Mouse (Mus musculus): ENCODE measurements around the gene Cers1.

Gene Cers1

DNA sequence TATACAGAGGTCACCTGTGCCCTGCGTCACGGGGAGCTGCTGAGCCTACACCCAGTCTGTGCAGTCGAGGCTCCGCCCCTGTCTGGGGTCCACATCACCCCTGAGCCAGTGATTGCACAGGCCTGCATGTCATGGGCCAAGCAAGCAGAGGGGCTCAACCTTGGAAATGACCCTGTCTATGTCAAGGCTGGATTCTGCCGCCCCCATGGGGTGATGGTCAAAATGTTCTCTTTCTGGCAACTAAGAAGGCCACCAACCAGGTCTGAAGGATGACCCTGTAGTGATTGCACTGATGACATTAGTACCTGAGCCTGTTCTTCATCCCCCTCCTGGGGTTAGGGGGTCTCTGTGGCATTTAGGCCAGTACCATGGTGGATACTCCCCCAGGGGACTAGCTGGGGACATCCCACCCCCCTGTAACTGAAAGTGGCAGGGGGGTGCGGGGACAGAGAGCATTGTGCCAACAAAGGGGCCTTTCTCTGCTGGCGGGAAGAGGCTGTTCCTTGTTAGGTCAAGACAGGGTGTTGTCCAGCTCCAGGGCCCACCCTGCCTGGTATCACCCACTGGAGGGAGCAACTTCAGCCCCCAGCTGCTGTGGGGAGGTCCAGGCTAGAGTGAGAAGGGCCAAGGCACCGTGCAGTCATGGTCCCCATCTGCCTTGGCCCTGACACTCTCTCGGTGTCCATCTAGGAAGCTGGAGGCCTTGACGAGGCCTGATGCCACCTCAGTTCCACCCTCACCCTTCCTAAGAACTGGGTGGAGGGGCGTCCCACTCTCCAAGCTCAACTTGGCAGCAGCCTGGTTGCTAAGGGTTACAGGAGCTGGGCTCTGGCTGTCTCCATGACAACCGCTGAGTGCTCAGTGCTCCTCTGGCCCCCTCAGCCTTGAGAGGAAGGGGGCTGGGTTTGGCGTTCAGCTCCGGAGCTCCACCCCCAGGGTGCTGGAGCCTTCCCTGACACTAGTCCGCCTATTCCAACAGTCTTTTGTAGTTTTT, 1.2 kb downstream of the Cers1 start:
- peak; percentile 93 for DNase-seq (ENCODE audit: low spot score)

DNA sequence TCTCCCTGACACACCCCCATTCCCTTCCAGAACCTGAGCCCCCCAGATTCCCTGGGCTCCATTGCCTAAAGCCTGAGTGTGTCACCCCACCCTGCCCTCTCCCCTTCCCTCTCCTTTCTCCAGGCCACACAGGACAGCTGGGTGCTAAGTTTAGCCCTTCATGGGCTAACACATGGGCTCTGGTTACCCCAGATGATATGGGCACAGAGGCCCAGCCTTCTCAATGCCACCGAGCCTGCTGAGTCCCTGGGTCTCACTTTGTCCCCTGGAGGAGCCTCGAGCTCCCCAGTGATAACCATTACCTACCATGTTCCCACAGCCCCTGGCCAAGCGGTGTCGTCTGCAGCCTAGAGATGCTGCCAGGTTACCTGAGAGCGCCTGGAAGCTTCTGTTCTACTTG, 2.3 kb downstream of the Cers1 start:
- no peak for DNase-seq (ENCODE audit: low spot score)

DNA sequence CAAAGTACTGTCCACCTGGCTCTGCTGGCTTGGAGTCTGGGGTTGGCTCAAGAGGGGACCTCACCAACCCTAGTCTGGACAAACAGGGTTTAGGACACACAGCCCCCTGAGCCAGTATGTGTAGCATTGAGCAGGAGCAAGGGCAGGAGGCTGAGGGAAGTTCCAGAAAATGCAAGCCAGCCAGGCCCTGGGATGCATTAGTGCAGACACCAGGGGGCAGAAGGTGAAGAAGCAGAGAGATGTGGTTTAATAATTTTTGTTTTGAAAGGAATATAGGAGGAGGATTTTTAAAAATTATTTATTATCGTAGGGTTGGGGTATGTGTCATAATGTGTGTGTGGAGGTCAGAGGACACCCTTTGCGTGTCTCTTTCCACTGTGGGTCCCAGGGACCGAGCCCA, 8.1 kb downstream of the Cers1 start:
- DNase-seq (ENCODE audit: low spot score), result no peak

DNA sequence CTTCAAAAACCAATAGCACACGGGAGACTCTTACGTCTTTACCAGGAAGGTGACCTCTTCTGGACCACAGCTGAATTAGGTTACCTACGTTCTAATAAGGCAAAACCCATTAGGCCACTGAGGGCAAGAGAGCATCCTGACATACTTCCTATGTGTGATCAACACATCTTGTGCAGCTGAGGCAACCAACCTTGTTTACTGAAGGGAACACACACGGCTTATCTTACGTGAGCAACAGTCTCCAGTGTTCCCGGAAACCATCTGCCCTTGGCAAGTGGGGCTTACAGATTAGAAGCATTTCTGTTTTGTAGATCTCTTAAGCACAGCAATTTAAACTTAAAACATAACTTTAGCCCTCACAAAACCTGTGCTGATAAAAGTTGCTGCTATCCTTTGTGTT, 11.9 kb downstream of the Cers1 start:
- DNase-seq (ENCODE audit: low spot score), result no peak

DNA sequence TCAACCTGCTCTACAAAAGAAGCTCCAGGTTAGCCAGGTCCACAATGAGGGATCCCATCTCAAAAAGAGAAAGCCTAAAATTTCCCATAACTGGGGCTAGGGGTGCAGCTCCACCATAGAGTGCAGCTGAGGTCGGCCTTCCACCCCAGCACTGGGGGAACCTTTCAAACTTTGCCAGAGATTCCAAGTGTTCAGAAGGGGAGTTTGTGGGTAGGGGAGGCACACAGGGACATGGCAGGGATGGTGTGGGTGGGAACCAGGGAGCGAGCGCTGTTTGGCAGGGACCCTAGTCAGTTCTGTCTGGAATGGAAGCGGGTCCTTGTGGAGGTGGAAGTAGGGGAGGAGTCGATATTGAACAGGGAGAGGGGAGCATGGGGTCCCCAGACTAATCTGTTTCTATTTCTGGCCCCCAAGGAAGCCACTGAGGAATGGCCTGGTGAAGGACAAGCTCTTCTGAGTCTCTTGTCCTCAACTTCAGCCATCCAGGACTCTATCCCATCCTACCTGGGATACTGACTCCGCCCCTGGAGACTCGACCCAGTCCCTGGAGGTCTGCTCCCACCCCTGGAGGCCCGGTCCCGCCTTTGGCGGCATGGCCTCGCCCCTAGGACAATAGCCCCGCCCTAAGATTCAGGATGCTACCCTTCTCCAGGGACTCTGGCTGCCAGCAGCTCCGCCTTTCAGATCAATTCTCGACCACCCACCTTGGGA, 13.7 kb downstream of the Cers1 start, which contains the start of gene Gdf1:
Gene Gdf1, plus strand, starts transcription at position 694 of the 711 bp plus-strand sequence.
- DNase-seq (ENCODE audit: low spot score), result peak; percentile 60

DNA sequence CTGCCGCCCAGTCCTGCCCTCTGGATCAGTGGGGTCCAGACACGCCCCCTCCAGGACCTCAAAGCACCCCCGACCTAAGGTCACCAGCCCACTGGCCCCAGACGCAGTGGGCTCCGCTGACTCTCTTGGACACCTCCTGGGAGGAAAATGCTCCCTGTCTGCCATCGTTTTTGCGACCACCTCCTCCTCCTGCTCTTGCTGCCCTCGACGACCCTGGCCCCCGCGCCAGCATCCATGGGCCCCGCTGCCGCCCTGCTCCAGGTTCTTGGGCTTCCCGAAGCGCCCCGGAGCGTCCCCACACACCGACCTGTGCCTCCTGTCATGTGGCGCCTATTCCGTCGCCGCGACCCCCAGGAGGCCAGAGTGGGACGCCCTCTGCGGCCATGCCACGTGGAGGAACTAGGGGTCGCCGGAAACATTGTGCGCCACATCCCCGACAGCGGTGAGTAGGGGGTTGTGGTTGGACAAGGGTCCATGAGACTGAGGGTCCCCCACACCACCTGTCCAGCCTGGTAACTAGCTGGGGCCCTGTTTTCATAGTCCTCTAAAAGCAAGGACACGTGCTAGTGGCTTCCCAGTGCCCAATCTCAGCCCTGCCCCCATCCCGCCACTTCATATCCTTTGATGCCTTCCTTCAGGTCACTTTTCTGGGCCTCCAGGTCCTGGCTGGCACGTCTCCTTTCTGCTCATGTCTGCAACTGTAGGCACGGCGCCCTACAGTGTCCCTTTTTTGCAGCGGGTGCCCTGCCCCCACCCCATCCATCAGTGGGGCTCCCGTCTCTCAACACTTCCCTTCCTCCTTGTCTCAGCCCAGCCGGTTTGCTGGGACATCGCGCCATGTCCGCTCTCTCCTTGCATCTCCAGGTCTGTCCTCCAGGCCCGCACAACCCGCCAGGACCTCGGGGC, 14.5 kb downstream of the Cers1 start:
- DNase-seq (ENCODE audit: low spot score), result peak; percentile 55

DNA sequence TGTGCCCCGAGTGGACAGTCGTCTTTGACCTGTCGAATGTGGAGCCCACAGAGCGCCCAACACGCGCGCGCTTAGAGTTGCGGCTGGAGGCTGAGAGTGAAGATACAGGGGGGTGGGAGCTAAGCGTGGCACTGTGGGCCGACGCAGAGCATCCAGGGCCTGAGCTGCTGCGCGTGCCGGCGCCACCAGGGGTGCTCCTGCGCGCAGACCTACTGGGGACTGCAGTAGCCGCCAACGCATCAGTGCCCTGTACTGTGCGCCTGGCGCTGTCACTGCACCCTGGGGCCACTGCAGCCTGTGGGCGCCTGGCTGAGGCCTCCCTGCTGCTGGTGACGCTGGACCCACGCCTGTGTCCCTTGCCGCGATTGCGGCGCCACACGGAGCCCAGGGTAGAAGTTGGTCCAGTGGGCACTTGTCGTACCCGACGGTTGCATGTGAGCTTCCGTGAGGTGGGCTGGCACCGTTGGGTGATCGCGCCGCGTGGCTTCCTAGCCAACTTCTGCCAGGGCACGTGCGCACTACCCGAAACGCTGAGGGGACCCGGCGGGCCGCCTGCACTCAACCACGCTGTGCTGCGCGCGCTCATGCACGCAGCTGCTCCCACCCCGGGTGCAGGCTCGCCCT, 15.3 kb downstream of the Cers1 start:
- DNase-seq (ENCODE audit: low spot score), result peak; percentile 80

DNA sequence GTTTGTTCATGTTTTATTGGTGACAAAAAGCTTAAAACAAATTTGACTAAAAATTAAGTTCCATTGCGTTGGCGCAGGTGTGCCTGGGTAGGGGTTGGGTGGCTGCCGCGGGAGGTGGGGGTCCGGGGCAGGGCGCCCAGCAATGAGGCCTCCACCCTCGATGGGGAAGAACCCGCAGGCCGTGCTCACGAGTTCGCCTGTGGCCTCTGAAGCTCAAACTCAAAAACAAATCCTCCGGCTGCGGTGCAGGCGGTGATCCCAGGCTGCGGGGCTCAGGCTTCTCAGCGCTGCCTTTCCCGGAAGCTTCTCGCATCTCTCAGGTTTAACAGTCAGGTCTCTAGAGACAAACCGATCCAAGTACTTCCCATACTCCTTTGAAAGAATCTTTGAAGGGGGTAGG, 16.0 kb downstream of the Cers1 start:
- DNase-seq (ENCODE audit: low spot score), result no peak

DNA sequence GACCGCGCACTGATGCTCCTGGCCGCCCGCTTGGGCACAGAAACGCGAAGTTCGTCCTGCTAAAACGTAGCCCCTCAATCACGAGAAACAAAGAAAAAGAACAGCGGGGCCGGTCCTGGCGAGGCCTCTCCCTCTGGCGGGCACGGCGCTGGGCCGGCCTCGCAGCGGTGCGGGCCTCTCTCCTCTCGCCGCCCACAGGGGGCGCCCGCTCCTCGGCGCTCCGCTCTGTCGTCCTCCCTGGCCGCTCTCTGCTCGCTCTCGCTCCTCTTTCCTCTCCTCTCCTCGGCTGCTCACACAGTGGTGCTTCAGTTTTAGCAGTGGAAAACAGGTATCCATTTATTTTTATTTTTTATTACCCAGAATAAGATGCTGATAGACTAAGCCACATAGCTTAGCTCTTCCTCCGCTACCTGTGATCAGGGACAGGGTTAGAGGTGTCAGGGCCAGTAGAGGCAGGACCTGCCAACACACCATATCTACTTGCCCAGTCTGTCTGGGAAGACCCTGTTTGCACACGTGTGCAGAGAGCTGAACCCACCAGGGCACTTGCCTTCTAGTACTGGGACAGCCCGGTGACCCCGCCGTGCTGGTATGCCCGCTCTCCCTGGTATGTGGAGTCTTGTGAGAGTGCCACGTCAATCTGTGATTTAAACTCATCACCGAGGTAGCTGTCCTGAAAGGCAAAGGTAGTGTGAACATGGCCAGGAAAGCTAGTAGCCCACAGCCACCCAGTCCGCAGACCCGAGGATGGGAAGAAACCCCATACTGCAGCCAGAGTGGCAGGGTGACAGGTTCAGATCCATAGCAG, 16.7 kb downstream of the Cers1 start:
- DNase-seq (ENCODE audit: low spot score), result peak; percentile 85

DNA sequence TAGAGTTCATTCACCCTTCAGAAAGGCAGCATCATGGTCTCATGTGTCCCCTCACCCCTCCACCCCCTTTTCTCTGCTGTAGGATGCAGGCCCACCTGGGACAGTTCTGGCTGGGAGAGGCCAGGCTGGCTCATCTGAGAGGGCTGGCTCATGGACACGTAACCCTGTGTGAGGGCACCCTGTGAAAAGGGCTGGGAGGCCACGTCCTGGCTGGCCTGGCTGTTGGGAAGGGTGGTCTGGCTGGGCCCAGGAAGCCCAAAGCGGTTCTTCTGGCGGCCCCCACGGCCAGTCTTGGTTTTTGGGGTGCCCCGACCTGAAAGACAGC, 17.3 kb downstream of the Cers1 start:
- DNase-seq (ENCODE audit: low spot score), result no peak

DNA sequence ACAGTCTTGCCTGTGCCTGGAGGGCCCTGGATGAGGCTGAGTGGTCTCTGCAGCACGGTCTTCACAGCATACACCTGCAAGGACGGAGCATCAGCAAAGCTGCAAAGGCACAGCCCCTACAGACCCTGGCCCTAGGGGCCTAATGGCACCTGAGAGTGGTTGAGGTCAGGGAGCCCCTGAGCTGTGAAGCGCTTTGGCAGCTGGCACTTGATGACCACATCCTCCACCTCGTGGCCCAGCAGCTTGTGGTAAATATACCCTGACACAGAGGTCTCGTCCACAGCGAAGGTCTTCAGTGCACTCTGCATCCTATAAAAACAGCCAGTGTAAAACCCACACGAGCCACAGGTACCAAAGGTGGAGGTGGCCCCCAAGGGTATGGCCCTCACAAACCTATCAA, 23.4 kb downstream of the Cers1 start:
- DNase-seq (ENCODE audit: low spot score), result no peak

DNA sequence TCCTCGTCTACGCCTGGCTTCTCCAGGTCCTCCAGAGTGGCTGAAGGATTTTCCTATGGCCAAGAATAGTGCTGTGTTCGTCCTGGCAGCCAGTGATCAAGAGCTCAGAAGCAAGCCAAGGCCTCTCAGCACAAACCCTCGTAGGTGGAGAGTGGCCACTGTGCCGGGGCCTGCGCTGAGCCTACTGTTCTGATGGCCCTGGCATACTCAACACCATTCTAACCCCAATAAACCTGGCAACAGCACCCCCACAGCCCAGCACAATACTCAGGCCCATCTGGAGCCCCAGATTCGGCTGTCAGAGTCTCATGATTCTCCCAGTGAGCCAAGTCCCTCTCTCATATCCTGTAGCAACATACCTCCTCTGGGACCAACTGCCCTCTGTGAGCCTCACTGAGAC, 25.1 kb downstream of the Cers1 start:
- no peak for DNase-seq (ENCODE audit: low spot score)

DNA sequence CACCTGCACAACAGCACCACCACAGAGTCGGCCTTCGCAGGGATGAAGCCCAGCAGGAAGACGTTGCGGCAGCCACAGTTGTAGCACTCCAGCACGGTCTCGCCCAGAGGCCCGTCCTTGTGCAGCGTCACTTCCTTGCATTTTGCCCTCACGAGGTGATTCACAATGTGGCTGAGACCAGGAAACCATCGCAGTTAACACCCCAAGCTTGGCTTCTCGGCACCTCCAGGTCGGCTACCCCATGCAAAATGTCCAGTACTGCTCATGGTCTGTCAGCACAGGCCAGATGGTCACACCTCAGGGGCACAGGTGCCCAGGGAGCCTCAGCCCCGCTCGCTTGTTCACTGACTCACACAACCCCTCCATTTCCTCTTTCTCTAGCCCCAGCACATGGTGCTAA, 26.4 kb downstream of the Cers1 start:
- DNase-seq (ENCODE audit: low spot score), result no peak

DNA sequence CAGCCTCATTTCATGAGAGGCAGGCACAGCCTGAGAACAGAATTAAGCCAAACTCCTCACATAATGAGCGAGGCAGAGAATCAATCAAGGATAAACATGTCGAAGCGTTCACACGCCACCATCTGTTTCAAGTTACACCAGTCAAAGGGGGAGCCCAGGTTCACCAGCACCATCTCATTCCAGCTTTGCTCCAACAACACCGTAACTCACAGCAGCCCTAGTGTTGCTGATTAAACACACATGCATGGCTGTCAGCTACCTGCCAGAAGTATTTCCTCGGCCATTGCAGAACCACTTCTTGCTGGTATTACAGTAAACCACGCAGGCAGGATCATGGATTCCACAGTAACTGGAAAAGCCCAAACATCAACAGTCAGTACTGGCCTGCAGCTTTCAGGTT, 27.5 kb downstream of the Cers1 start:
- peak; percentile 49 for DNase-seq (ENCODE audit: low spot score)

DNA sequence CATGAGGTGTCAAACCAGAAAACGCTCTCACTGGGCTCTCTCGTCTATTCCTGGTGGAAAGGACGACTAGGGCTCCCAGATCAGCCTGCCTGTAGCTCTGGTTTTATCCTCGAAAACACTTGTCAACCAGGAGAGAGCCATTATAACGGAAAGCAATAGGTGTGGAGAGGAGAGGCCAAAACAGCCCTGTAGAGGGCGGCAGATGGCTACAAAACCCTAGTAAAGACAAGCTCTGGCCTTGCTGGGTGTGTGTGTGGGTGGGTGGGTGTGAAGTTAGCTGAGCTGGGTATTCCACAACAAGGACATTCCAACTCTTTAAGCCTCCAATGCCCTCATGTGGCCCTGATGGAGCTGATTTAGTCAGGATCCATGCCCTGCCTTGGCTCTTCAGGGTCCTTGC, 28.1 kb downstream of the Cers1 start:
- DNase-seq (ENCODE audit: low spot score), result peak; percentile 64

DNA sequence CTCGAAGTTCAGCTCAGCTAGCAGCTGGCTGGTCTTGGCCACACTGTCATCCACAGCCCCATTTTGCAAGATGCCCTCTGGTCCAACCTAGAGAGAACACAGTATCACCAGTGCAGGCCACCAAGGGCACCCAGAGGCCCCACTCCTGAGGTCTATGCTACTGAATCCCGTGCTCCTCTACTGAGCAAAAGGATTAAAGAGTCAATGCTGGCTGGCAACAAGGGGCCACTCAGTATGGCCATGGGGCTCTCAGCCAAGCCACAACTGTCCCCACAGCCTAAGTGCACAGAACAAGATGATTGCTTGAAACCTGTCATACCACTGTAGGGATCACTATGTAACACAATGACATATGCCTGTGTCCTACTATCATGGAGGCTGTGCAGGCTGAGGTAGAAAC, 28.7 kb downstream of the Cers1 start:
- DNase-seq (ENCODE audit: low spot score), result no peak

DNA sequence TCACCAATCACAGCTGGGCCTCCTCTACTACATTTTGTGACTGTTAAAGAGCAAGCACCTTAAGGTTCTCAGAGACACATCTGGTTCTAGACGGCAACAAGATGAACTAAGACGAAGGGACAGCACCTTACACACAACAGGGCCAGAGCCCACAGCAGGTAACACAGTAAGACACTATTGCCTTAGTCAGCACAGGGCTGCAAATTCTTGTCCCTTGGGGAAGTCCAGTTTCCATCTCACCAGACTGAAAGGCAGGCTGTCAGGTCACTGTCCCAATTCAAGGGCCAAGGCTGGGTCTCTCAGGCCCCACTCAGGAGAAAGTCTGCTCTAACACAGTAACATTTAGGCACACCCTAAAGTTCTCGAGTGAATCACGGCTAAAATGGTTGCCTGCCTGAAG, 31.9 kb downstream of the Cers1 start:
- no peak for DNase-seq (ENCODE audit: low spot score)

DNA sequence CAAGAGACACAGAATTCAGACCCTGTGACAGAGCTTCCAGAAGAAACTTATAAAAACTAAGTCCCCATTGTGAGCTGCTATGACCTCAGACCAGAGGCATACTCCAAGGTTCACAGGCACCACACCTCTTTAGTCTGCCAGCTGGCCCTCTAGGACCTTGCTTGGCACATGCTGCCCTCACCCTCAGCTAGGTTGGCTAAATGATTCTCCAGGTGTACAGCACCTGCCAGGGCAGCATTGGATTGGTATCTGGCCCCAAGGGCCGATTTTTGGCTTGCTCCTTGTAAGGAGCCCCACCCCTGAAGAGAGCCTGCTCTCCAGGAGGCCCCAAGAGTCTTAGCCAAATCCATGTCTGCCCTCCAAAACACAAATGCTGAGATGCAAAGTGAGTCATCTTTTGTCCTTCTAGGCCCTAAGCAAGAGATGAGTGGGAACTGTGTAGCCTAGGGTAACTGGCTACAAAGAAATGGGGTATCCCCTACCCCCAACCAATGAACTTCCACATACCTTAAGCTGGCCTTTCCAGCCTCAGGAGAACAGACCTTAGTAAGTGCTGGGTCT, 32.4 kb downstream of the Cers1 start:
- DNase-seq (ENCODE audit: low spot score), result no peak

DNA sequence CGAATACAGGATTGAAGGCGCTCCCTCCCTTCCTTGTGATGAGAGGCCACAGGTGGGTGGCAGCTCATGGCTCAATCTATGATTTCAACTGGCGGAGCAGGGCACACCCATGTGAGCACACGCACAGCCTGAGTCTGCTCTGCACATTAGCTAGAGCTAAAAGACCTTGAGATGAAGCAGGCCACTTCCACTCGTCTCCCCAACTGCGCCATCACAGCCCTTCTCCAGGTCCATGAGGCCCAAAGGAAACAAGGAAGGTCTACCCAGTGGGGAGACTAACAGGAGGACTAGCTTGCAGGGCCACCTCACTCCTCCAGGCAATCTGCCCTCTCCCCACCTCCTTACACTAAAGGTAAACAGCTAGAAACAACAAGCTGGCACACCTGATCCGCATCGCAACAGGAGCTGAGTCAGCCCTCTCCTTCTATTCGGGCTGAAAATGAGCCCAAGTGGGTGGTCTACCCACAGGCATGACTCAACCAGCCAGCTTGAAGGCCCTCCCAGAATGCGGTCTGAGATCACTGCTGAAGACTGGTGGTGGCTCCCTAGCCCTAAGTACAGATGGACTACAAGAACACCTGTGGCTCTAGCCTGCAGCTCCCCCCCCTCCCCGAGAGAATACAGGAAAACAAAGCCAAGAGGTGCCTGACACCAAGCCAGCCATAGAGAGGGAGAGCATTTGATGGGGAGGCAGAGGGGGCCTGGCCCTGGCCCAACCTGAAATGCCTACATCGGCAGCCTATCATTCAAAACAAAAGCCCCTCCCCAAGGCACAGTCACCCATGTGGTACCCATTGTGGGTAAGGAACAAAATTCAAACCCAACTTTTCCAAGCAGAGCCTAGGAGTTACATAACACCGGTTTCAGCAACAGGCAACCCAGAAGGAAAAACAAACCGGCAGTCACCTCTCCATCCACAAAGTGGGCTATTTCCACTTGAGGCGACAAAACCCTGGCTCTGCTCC, 35.7 kb downstream of the Cers1 start:
- DNase-seq (ENCODE audit: low spot score), result no peak

DNA sequence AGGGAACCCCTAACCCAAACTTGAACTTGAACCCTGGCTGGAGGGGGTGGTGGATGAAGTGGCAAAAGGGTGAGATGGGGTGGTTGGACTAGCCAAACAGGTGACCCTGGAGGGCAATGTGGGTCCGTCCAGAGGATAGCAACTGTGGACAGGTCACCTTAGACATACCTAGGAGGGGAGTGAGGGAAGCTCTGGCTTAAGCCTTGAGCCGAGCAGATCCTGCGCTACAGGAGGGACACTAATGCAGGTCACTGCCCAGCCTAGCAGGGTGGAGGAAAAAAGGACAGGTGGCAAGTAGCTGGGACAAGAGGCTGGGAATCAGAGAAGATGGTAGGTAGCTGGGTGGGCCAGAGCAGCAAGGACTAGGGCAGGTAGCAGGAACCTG, 36.4 kb downstream of the Cers1 start:
- no peak for DNase-seq (ENCODE audit: low spot score)
